Mouse (Mus musculus) liver, postnatal 0 days (tissue): Measurements from ENCODE around the gene Olfr572. TPM values are rescaled to one million over a fixed set of nuclear protein-coding genes. Genes with fewer than 3 reads are reported as not detected.
A peak's percentile ranks its signal among the peaks of the same experiment; 100 is the strongest.

Source experiments
- ATAC-seq: fragments of 200-750 bp; cut with Nextera tagmentation; 2 replicates; pipeline ENCODE4 v1.8.0; 2017; ENCODE audit warnings: mild to moderate bottlenecking, moderate library complexity
- DNase-seq: peaks from one replicate; pipeline ENCODE4 v3.0.0-alpha.2; 2016
- H3K27ac ChIP-seq: fragments of 300-500 bp; sonication (generic); 2 replicates; pipeline ENCODE4 v1.5.1; 2014; ENCODE audit warnings: antibody characterized with exemption, moderate library complexity, mild to moderate bottlenecking, low read depth
- H3K27me3 ChIP-seq: fragments of 300-500 bp; sonication (generic); 2 replicates; pipeline ENCODE4 v1.6.1; 2014; ENCODE audit warnings: low read length, control low read depth, mixed read lengths; ENCODE audit not compliant: insufficient read depth
- H3K36me3 ChIP-seq: fragments of 300-500 bp; sonication (generic); replicated peaks from 2 replicates; pipeline ENCODE4 v1.6.1; 2014; ENCODE audit warnings: mild to moderate bottlenecking, control low read depth, low read length, moderate library complexity, mixed read lengths; ENCODE audit not compliant: insufficient read depth
- H3K4me1 ChIP-seq: fragments of 300-500 bp; sonication (generic); 2 replicates; pipeline ENCODE4 v1.6.1; 2014; ENCODE audit warnings: antibody characterized with exemption, mild to moderate bottlenecking, control low read depth; ENCODE audit not compliant: insufficient read depth
- H3K4me2 ChIP-seq: fragments of 300-500 bp; sonication (generic); 2 replicates; pipeline ENCODE4 v1.6.1; 2014; ENCODE audit warnings: low read depth, mild to moderate bottlenecking, low read length, moderate library complexity, mixed read lengths
- H3K4me3 ChIP-seq: fragments of 300-500 bp; sonication (generic); 2 replicates; pipeline ENCODE4 v1.5.1; 2014; ENCODE audit warnings: low read depth, low read length
- H3K9ac ChIP-seq: fragments of 300-500 bp; sonication (generic); replicated peaks from 2 replicates; pipeline ENCODE4 v1.6.1; 2014; ENCODE audit warnings: mild to moderate bottlenecking, moderate library complexity
- H3K9me3 ChIP-seq: fragments of 300-500 bp; sonication (generic); 2 replicates; pipeline ENCODE4 v1.6.1; 2016; ENCODE audit warnings: mild to moderate bottlenecking, control low read depth, low read length, mixed read lengths
- CTCF ChIP-seq: sonication (generic); IDR thresholded peaks from 2 replicates; pipeline ENCODE4 v1.5.1; 2016; ENCODE audit warnings: antibody characterized with exemption, low read depth
- EP300 ChIP-seq: IDR thresholded peaks from 2 replicates; pipeline ENCODE4 v1.6.1; 2016; ENCODE audit warnings: antibody characterized with exemption, low read depth, mild to moderate bottlenecking
- WGBS: fragments of 180-500 bp; shearing (Covaris S2); extraction: QIAGEN DNeasy Blood & Tissue Kit; methylation state at CpG from one replicate; pipeline ENCODE4 v1.1.7; 2014; ENCODE audit not compliant: insufficient replicate concordance; 5-methylcytosine and 5-hydroxymethylcytosine counted together
- polyA plus RNA-seq: library from polyadenylated mRNA; unstranded; fragments of >200 nt; fragmentation: Nextera tagmentation; extraction: Ambion mirVana; gene quantifications from 2 replicates; pipeline ENCODE4 v1.2.1, GENCODE M21; 2015

The Olfr572 gene
- polyA plus RNA-seq, 1 experiment from 2014 or later: not detected

GRCm38 (mm10) chr7:102958593-102958992 is 34.4 kb downstream of the Olfr572 start, which contains the start of gene Olfr575:
TSS of gene Olfr575 (minus strand) at chr7:102958775.
- H3K4me1 ChIP-seq: no peaks in the 10 kb centered on the region
- no peak within 1 kb of the TSS for H3K27ac ChIP-seq
- no peak within 1 kb of the TSS for H3K4me2 ChIP-seq
- H3K9ac ChIP-seq: no peak within 1 kb of the TSS
- no peaks in the 10 kb centered on the region for H3K9me3 ChIP-seq
- DNase-seq: no peak
- WGBS: 17% methylated on average over 1 of the region's 1 CpGs
- peak; percentile 81 for ATAC-seq
- TF ChIP-seq EP300 (peak; percentile 87), CTCF (no peak)
- H3K27me3 ChIP-seq: no peaks in the 10 kb centered on the region
- H3K36me3 ChIP-seq: no peaks in the 10 kb centered on the region
- no peak within 1 kb of the TSS for H3K4me3 ChIP-seq

DNA sequence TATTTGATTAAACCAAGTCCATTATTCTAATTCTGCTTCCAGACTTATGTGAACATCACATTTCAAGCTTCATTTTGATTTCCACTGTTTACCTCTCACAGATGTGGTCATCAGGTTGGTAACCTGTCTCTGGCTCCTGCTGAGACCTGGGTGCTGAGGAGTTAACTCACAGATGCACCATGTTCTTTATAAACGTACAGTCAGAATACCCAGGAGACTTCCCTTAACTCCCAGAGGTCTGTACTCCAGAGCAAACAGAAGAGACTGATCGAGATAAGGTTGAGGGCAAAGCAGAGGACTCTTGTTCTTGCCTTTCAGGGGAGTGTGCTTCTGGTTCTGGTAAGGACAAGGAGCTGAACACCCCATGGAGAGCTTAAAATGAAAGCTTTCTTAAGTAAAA is 38.2 kb downstream of the Olfr572 start, which contains the start of gene Olfr576:
Gene Olfr576 (plus strand): TSS at position 301 of the 400 bp plus-strand sequence.
- H3K4me3 ChIP-seq: no peak within 1 kb of the TSS
- no peaks in the 10 kb centered on the region for H3K4me1 ChIP-seq
- H3K27me3 ChIP-seq: no peaks in the 10 kb centered on the region
- 18% methylated on average over 2 of the region's 2 CpGs for WGBS
- no peaks in the 10 kb centered on the region for H3K9me3 ChIP-seq
- no peaks in the 10 kb centered on the region for H3K36me3 ChIP-seq
- H3K4me2 ChIP-seq: no peak within 1 kb of the TSS
- no peak within 1 kb of the TSS for H3K9ac ChIP-seq
- DNase-seq (no peak), ATAC-seq (no peak)
- no peak within 1 kb of the TSS for H3K27ac ChIP-seq
- TF ChIP-seq EP300 (no peak), CTCF (no peak)

GRCm38 (mm10) chr7:102974399-102974798 is 50.2 kb downstream of the Olfr572 start:
- Histone ChIP-seq H3K4me1 (no peaks in the 10 kb centered on the region), H3K27ac (no peak overlapping the region), H3K9me3 (no peaks in the 10 kb centered on the region), H3K27me3 (no peaks in the 10 kb centered on the region), H3K9ac (no peak overlapping the region), H3K4me2 (no peak overlapping the region), H3K36me3 (no peaks in the 10 kb centered on the region), H3K4me3 (no peak overlapping the region)
- DNase-seq (no peak), ATAC-seq (no peak)
- WGBS: 30% methylated on average over 1 of the region's 1 CpGs
- TF ChIP-seq CTCF (no peak), EP300 (no peak)

DNA sequence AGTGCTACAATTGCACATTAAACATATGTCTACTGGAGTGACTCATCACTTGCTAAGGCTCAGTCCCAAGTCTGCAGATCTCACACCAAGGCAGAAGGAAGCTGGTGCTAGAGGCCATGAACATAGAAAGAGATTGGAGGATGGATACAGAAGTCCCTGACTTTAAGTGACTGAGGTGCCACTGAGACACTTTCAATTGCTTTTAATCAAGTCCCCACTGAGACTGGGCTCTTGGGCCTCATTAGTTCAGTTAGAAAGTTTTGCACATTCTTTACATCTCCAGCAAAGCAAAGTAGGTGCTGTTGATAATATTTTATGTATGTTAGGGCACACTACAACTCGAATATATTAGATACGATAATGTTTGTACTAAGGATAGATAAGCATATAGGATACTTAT is 51.6 kb downstream of the Olfr572 start, which contains the start of gene Olfr577:
Gene Olfr577 (minus strand): TSS at position 101 of the 400 bp plus-strand sequence.
- no peak within 1 kb of the TSS for H3K27ac ChIP-seq
- H3K9me3 ChIP-seq: no peaks in the 10 kb centered on the region
- DNase-seq (no peak), ATAC-seq (no peak)
- no peaks in the 10 kb centered on the region for H3K27me3 ChIP-seq
- no peak within 1 kb of the TSS for H3K4me2 ChIP-seq
- WGBS: 71% methylated on average over 2 of the region's 2 CpGs
- no peaks in the 10 kb centered on the region for H3K4me1 ChIP-seq
- no peaks in the 10 kb centered on the region for H3K36me3 ChIP-seq
- no peak for TF ChIP-seq CTCF
- no peak for TF ChIP-seq EP300
- no peak within 1 kb of the TSS for H3K9ac ChIP-seq
- H3K4me3 ChIP-seq: no peak within 1 kb of the TSS

Other genes with a start within 250 kb of the Olfr572 start
- gene Trim68, start 237.1 kb upstream of the Olfr572 start, polyA plus RNA-seq: 1.4 and 1.7 TPM in 2 replicates
- gene Olfr557, start 228.5 kb upstream of the Olfr572 start, polyA plus RNA-seq: not detected in 2 replicates
- gene Olfr558, start 222.2 kb upstream of the Olfr572 start, polyA plus RNA-seq: 0.04 TPM in 1 of 2 replicates, not detected in the other
- not detected in 2 replicates for gene Olfr33, start 205.3 kb upstream of the Olfr572 start, polyA plus RNA-seq
- not detected in 2 replicates for gene Olfr559, start 196.9 kb upstream of the Olfr572 start, polyA plus RNA-seq
- gene Olfr560, start 165.0 kb upstream of the Olfr572 start, polyA plus RNA-seq: not detected in 2 replicates
- gene Olfr78, start 164.9 kb upstream of the Olfr572 start, polyA plus RNA-seq: 0.04 TPM in 1 of 2 replicates, not detected in the other
- gene Olfr561, start 153.2 kb upstream of the Olfr572 start, polyA plus RNA-seq: not detected in 2 replicates
- not detected in 2 replicates for gene Olfr564, start 120.9 kb upstream of the Olfr572 start, polyA plus RNA-seq
- not detected in 2 replicates for gene Olfr566, start 65.6 kb upstream of the Olfr572 start, polyA plus RNA-seq
- not detected in 2 replicates for gene Olfr568, start 47.3 kb upstream of the Olfr572 start, polyA plus RNA-seq
- gene Olfr569, start 33.5 kb upstream of the Olfr572 start, polyA plus RNA-seq: not detected in 2 replicates
- not detected in 2 replicates for gene Olfr570, start 29.8 kb upstream of the Olfr572 start, polyA plus RNA-seq
- not detected in 2 replicates for gene Olfr571, start 6.9 kb upstream of the Olfr572 start, polyA plus RNA-seq
- not detected in 2 replicates for gene Olfr573-ps1, start 18.2 kb downstream of the Olfr572 start, polyA plus RNA-seq
- gene Olfr574, start 24.1 kb downstream of the Olfr572 start, polyA plus RNA-seq: not detected in 2 replicates
- gene Olfr575, start 34.4 kb downstream of the Olfr572 start, polyA plus RNA-seq: not detected in 2 replicates
- not detected in 2 replicates for gene Olfr576, start 38.3 kb downstream of the Olfr572 start, polyA plus RNA-seq
- not detected in 2 replicates for gene Olfr577, start 51.5 kb downstream of the Olfr572 start, polyA plus RNA-seq
- not detected in 2 replicates for gene Olfr578, start 64.9 kb downstream of the Olfr572 start, polyA plus RNA-seq
- gene Olfr582, start 113.6 kb downstream of the Olfr572 start, polyA plus RNA-seq: not detected in 2 replicates
- gene Olfr583, start 126.9 kb downstream of the Olfr572 start, polyA plus RNA-seq: not detected in 2 replicates
- not detected in 2 replicates for gene Olfr584, start 157.5 kb downstream of the Olfr572 start, polyA plus RNA-seq
- gene Olfr585, start 173.3 kb downstream of the Olfr572 start, polyA plus RNA-seq: not detected in 2 replicates
- gene Olfr586, start 201.2 kb downstream of the Olfr572 start, polyA plus RNA-seq: not detected in 2 replicates
- gene Olfr588-ps1, start 216.5 kb downstream of the Olfr572 start, polyA plus RNA-seq: not detected in 2 replicates
- not detected in 2 replicates for gene Olfr589, start 231.9 kb downstream of the Olfr572 start, polyA plus RNA-seq